19 mouse cellular contexts compared by ENCODE assay signal in genomic region chr6:72261683-72262320, GRCm38 (mm10). TPM values are rescaled to one million over a fixed set of nuclear protein-coding genes. Genes with fewer than 3 reads are reported as not detected.
A peak's percentile ranks its signal among the peaks of the same experiment; 100 is the strongest.
DNase-seq lines count a peak whose midpoint lies in the region; ATAC-seq and TF ChIP-seq lines count a peak whose summit lies in the region.
"Had no signal": no experiment of that assay in that cellular context is flagged by ENCODE, and none has a peak within 500 bp of the region (broad histone marks: within the 10 kb centered on the region; RNA-seq: fewer than 3 reads in every experiment).

No protein-coding gene starts in this region.

- H3K9ac ChIP-seq in forebrain, embryonic 13.5 days, result no peak overlapping the region
- H3K9ac ChIP-seq in forebrain, postnatal 0 days, result no peak overlapping the region
- H3K9ac ChIP-seq in intestine, embryonic 14.5 days (ENCODE audit: low read length), result no peak overlapping the region
- no peak overlapping the region for H3K9ac ChIP-seq in intestine, postnatal 0 days (ENCODE audit: low read depth, low read length)
- no peak overlapping the region for H3K9ac ChIP-seq in midbrain, embryonic 11.5 days (ENCODE audit: low read length)
- no peak overlapping the region for H3K9ac ChIP-seq in midbrain, embryonic 14.5 days (replicated peaks; ENCODE audit: low read length)
- H3K9ac ChIP-seq in midbrain, embryonic 15.5 days, result no peak overlapping the region
- H3K9ac ChIP-seq: neural tube, embryonic 13.5 days had no signal

- H3K4me2 ChIP-seq in forebrain, embryonic 13.5 days, result no peak overlapping the region
- H3K4me2 ChIP-seq in forebrain, postnatal 0 days (ENCODE audit: low read depth), result no peak overlapping the region
- H3K4me2 ChIP-seq in intestine, embryonic 14.5 days (ENCODE audit: low read length), result no peak overlapping the region
- H3K4me2 ChIP-seq in intestine, postnatal 0 days (replicated peaks; ENCODE audit: low read depth), result no peak overlapping the region
- H3K4me2 ChIP-seq in midbrain, embryonic 11.5 days, result no peak overlapping the region
- no peak overlapping the region for H3K4me2 ChIP-seq in midbrain, embryonic 14.5 days (ENCODE audit: low read length)
- H3K4me2 ChIP-seq in midbrain, embryonic 15.5 days, result no peak overlapping the region
- H3K4me2 ChIP-seq: liver, embryonic 11.5 days had no signal

- H3K36me3 ChIP-seq in forebrain, embryonic 13.5 days (ENCODE audit: poor library complexity, severe bottlenecking), result no peaks in the 10 kb centered on the region
- no peaks in the 10 kb centered on the region for H3K36me3 ChIP-seq in forebrain, postnatal 0 days (ENCODE audit: insufficient read depth)
- no peaks in the 10 kb centered on the region for H3K36me3 ChIP-seq in intestine, embryonic 14.5 days (ENCODE audit: control insufficient read depth, insufficient read depth, low read length)
- H3K36me3 ChIP-seq in intestine, postnatal 0 days (ENCODE audit: control insufficient read depth, insufficient read depth), result no peaks in the 10 kb centered on the region
- H3K36me3 ChIP-seq in midbrain, embryonic 11.5 days (ENCODE audit: control insufficient read depth, insufficient read depth, low read length), result no peaks in the 10 kb centered on the region
- H3K36me3 ChIP-seq in midbrain, embryonic 14.5 days (ENCODE audit: control insufficient read depth, insufficient read depth, low read length), result no peaks in the 10 kb centered on the region
- H3K36me3 ChIP-seq in midbrain, embryonic 15.5 days (replicated peaks), result no peaks in the 10 kb centered on the region
- H3K36me3 ChIP-seq: neural tube, embryonic 13.5 days had no signal

- no peak for DNase-seq in forebrain, postnatal 0 days
- DNase-seq in intestine, embryonic 14.5 days (ENCODE audit: low spot score), result no peak
- DNase-seq in midbrain, embryonic 11.5 days (ENCODE audit: low spot score, missing footprints), result no peak
- no peak for DNase-seq in midbrain, embryonic 14.5 days
- DNase-seq in T-cell, adult 2 months (ENCODE audit: low spot score), result no peak

- H3K9me3 ChIP-seq in forebrain, embryonic 13.5 days (replicated peaks), result no peaks in the 10 kb centered on the region
- H3K9me3 ChIP-seq in forebrain, postnatal 0 days (ENCODE audit: low read length), result no peaks in the 10 kb centered on the region
- H3K9me3 ChIP-seq in intestine, embryonic 14.5 days (ENCODE audit: control insufficient read depth, low read length), result no peaks in the 10 kb centered on the region
- no peaks in the 10 kb centered on the region for H3K9me3 ChIP-seq in intestine, postnatal 0 days (ENCODE audit: control insufficient read depth)
- no peaks in the 10 kb centered on the region for H3K9me3 ChIP-seq in midbrain, embryonic 11.5 days (ENCODE audit: control insufficient read depth, low read length)
- H3K9me3 ChIP-seq in midbrain, embryonic 14.5 days (ENCODE audit: control insufficient read depth, low read length), result no peaks in the 10 kb centered on the region
- H3K9me3 ChIP-seq in midbrain, embryonic 15.5 days, result no peaks in the 10 kb centered on the region
- H3K9me3 ChIP-seq: neural tube, embryonic 13.5 days had no signal

- 0 out of 2 replicates have a peak, but pooled peaks cover 3% of the 10 kb centered on the region for H3K27me3 ChIP-seq in forebrain, embryonic 13.5 days
- no peaks in the 10 kb centered on the region for H3K27me3 ChIP-seq in forebrain, postnatal 0 days (ENCODE audit: insufficient read depth, low read length)
- H3K27me3 ChIP-seq in intestine, embryonic 14.5 days (replicated peaks; ENCODE audit: control insufficient read depth, insufficient read depth, low read length), result no peaks in the 10 kb centered on the region
- H3K27me3 ChIP-seq in intestine, postnatal 0 days (replicated peaks; ENCODE audit: control insufficient read depth, insufficient read depth, low read length), result no peaks in the 10 kb centered on the region
- no peaks in the 10 kb centered on the region for H3K27me3 ChIP-seq in midbrain, embryonic 11.5 days (ENCODE audit: control insufficient read depth, insufficient read depth, low read length)
- no peaks in the 10 kb centered on the region for H3K27me3 ChIP-seq in midbrain, embryonic 14.5 days (ENCODE audit: control insufficient read depth, insufficient read depth, low read length)
- no peaks in the 10 kb centered on the region for H3K27me3 ChIP-seq in midbrain, embryonic 15.5 days (replicated peaks)

- no peak for TF ChIP-seq CTCF in forebrain, postnatal 0 days (IDR thresholded peaks at IDR 0.05; ENCODE audit: low read depth)
- TF ChIP-seq CTCF in intestine, postnatal 0 days (IDR thresholded peaks at IDR 0.05; ENCODE audit: low read depth), result no peak

- H3K4me3 ChIP-seq in forebrain, embryonic 13.5 days, result no peak overlapping the region
- H3K4me3 ChIP-seq in forebrain, postnatal 0 days (ENCODE audit: low read depth, low read length), result no peak overlapping the region
- H3K4me3 ChIP-seq in intestine, embryonic 14.5 days (ENCODE audit: low read depth, low read length), result no peak overlapping the region
- no peak overlapping the region for H3K4me3 ChIP-seq in intestine, postnatal 0 days (ENCODE audit: low read depth, low read length)
- H3K4me3 ChIP-seq in midbrain, embryonic 11.5 days (ENCODE audit: low read depth, low read length), result no peak overlapping the region
- H3K4me3 ChIP-seq in midbrain, embryonic 14.5 days (replicated peaks; ENCODE audit: low read depth, low read length), result no peak overlapping the region
- H3K4me3 ChIP-seq in midbrain, embryonic 15.5 days, result no peak overlapping the region
- H3K4me3 ChIP-seq: heart, adult 2 months; neural tube, embryonic 13.5 days had no signal

- 76% methylated on average over 12 of the region's 12 CpGs for WGBS in forebrain, embryonic 13.5 days
- WGBS in forebrain, postnatal 0 days, result 81% methylated on average over 12 of the region's 12 CpGs
- WGBS in intestine, embryonic 14.5 days, result 78% methylated on average over 12 of the region's 12 CpGs
- WGBS in intestine, postnatal 0 days, result 84% methylated on average over 12 of the region's 12 CpGs
- 81% methylated on average over 12 of the region's 12 CpGs for WGBS in midbrain, embryonic 11.5 days
- 78% methylated on average over 12 of the region's 12 CpGs for WGBS in midbrain, embryonic 14.5 days
- 80% methylated on average over 12 of the region's 12 CpGs for WGBS in midbrain, embryonic 15.5 days

- no peaks in the 10 kb centered on the region for H3K4me1 ChIP-seq in forebrain, embryonic 13.5 days
- no peaks in the 10 kb centered on the region for H3K4me1 ChIP-seq in forebrain, postnatal 0 days (ENCODE audit: insufficient read depth)
- H3K4me1 ChIP-seq in intestine, embryonic 14.5 days (replicated peaks; ENCODE audit: control insufficient read depth, insufficient read depth, low read length), result peaks cover 8% of the 10 kb centered on the region; the same call in 1 of the 2 replicates
- no peaks in the 10 kb centered on the region for H3K4me1 ChIP-seq in intestine, postnatal 0 days (replicated peaks; ENCODE audit: control insufficient read depth, insufficient read depth, low read length)
- H3K4me1 ChIP-seq in midbrain, embryonic 11.5 days (ENCODE audit: control insufficient read depth, insufficient read depth, low read length), result no peaks in the 10 kb centered on the region
- H3K4me1 ChIP-seq in midbrain, embryonic 14.5 days (ENCODE audit: control insufficient read depth, insufficient read depth, low read length), result no peaks in the 10 kb centered on the region
- no peaks in the 10 kb centered on the region for H3K4me1 ChIP-seq in midbrain, embryonic 15.5 days

- H3K27ac ChIP-seq in forebrain, embryonic 13.5 days, result no peak overlapping the region
- H3K27ac ChIP-seq in forebrain, postnatal 0 days (ENCODE audit: low read depth, low read length), result no peak overlapping the region
- no peak overlapping the region for H3K27ac ChIP-seq in intestine, embryonic 14.5 days (ENCODE audit: low read depth)
- no peak overlapping the region for H3K27ac ChIP-seq in intestine, postnatal 0 days (ENCODE audit: low read depth, low read length)
- no peak overlapping the region for H3K27ac ChIP-seq in midbrain, embryonic 11.5 days (ENCODE audit: low read depth, low read length)
- H3K27ac ChIP-seq in midbrain, embryonic 14.5 days (replicated peaks; ENCODE audit: low read depth, low read length), result no peak overlapping the region
- H3K27ac ChIP-seq in midbrain, embryonic 15.5 days, result no peak overlapping the region
- H3K27ac ChIP-seq: kidney, postnatal 0 days; neural tube, embryonic 13.5 days had no signal

- peak; percentile 24; the same call in 1 of the 2 replicates for ATAC-seq in forebrain, embryonic 13.5 days
- no peak for ATAC-seq in forebrain, postnatal 0 days
- ATAC-seq in intestine, embryonic 14.5 days (replicated peaks; ENCODE audit: low FRiP score, low TSS enrichment, low read depth), result peak; percentile 29; the same call in 1 of the 2 replicates
- no peak for ATAC-seq in intestine, postnatal 0 days
- peak; percentile 67 for ATAC-seq in midbrain, embryonic 11.5 days (ENCODE audit: low FRiP score)
- no peak for ATAC-seq in midbrain, embryonic 14.5 days (ENCODE audit: low FRiP score, low TSS enrichment)
- ATAC-seq in midbrain, embryonic 15.5 days (replicated peaks), result peak; percentile 49; the same call in 1 of the 2 replicates

RNA-seq across cellular contexts. Expression of gene Atoh8, which starts 26.4 kb away (rescaled TPM):
- 2.9 and 4.5 TPM in 2 replicates for polyA plus RNA-seq in forebrain, embryonic 13.5 days (2015; fragmentation: Nextera tagmentation; extraction: Ambion mirVana)
- 2.6 and 6.9 TPM in 2 replicates for total RNA-seq in forebrain, postnatal 0 days (2014; rRNA removed)
- polyA plus RNA-seq in forebrain, postnatal 0 days (2015; fragmentation: Nextera tagmentation; extraction: Ambion mirVana), result 3.9 TPM in 2 replicates
- polyA plus RNA-seq in intestine, embryonic 14.5 days (2014; fragmentation: Nextera tagmentation; extraction: Ambion mirVana), result 7.3 and 8.7 TPM in 2 replicates
- polyA plus RNA-seq in intestine, postnatal 0 days (2015; fragmentation: Nextera tagmentation; extraction: Ambion mirVana), result 3.7 and 4.5 TPM in 2 replicates
- polyA plus RNA-seq in midbrain, embryonic 11.5 days (2014; fragmentation: Nextera tagmentation; extraction: Ambion mirVana), result 4.8 and 6.1 TPM in 2 replicates
- 1.8 and 2.4 TPM in 2 replicates for polyA plus RNA-seq in midbrain, embryonic 14.5 days (2014; fragmentation: Nextera tagmentation; extraction: Ambion mirVana)
- 1.9 and 2.2 TPM in 2 replicates for polyA plus RNA-seq in midbrain, embryonic 15.5 days (2015; fragmentation: Nextera tagmentation; extraction: Ambion mirVana)
- total RNA-seq: MEL had no signal

RNA-seq across cellular contexts. Expression of gene Sftpb, which starts 42.6 kb away (rescaled TPM):
- not detected in 2 replicates for polyA plus RNA-seq in forebrain, embryonic 13.5 days (2015; fragmentation: Nextera tagmentation; extraction: Ambion mirVana)
- not detected in 2 replicates for total RNA-seq in forebrain, postnatal 0 days (2014; rRNA removed)
- 0.16 and 0.21 TPM in 2 replicates for polyA plus RNA-seq in forebrain, postnatal 0 days (2015; fragmentation: Nextera tagmentation; extraction: Ambion mirVana)
- 0.12 TPM in 1 of 2 replicates, not detected in the other for polyA plus RNA-seq in intestine, embryonic 14.5 days (2014; fragmentation: Nextera tagmentation; extraction: Ambion mirVana)
- polyA plus RNA-seq in intestine, postnatal 0 days (2015; fragmentation: Nextera tagmentation; extraction: Ambion mirVana), result 0.09 and 0.35 TPM in 2 replicates
- not detected in 2 replicates for polyA plus RNA-seq in midbrain, embryonic 11.5 days (2014; fragmentation: Nextera tagmentation; extraction: Ambion mirVana)
- not detected in 2 replicates for polyA plus RNA-seq in midbrain, embryonic 14.5 days (2014; fragmentation: Nextera tagmentation; extraction: Ambion mirVana)
- 0.23 and 0.51 TPM in 2 replicates for polyA plus RNA-seq in midbrain, embryonic 15.5 days (2015; fragmentation: Nextera tagmentation; extraction: Ambion mirVana)
- total RNA-seq: adrenal gland, adult 2 months; gastrocnemius, adult 8-10 months; heart, adult 2 months; layer of hippocampus, adult 18-20 months; layer of hippocampus, postnatal 36 days; left cerebral cortex, postnatal 25 days; MEL had no signal
- polyA plus RNA-seq: embryonic facial prominence, embryonic 14.5 days; kidney, postnatal 0 days; liver, embryonic 11.5 days had no signal

Comparison
In these comparisons a context has a peak if more than half of its experiments do, and no peak if none do; other contexts are left out.
1. ATAC-seq: peak in forebrain, embryonic 13.5 days (single experiment), intestine, embryonic 14.5 days (single experiment), midbrain, embryonic 11.5 days (single experiment) and midbrain, embryonic 15.5 days (single experiment); none in forebrain, postnatal 0 days (single experiment), intestine, postnatal 0 days (single experiment) and midbrain, embryonic 14.5 days (single experiment).